Mouse (Mus musculus): ENCODE results near the gene Olfr312. TPM values are rescaled to one million over a fixed set of nuclear protein-coding genes. Genes with fewer than 3 reads are reported as not detected.

Olfr312 gene
- total and polyA plus RNA-seq, 3 experiments, result not detected

DNA sequence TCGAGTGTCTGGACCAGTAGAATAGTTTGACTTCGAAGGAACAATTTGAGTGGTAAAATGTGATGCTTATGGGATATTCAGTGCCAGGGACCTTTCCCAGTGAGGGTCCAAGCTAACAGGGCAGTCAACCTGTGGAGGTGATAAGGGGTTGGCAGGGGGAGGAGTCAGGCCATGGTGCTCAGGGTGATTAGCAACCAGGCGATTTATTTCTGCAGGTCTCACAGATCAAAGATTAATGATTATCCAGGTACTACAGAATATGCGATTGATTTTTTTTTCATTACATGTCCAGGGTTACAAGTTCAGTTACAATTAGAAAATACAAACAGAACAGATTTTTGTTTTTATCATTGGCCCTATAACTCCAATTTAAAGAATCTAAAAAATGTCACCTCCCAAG is 25.2 kb upstream of the Olfr312 start:
- Histone ChIP-seq H3K4me1 (ENCODE audit: control insufficient read depth in 1 of 2, insufficient read depth in 2 of 2, low read length in 2 of 2) (no peaks in the 10 kb centered on the region), H3K79me2 (ENCODE audit: control insufficient read depth, insufficient read depth, low read length, poor library complexity) (no peaks in the 10 kb centered on the region), H3K4me3 (ENCODE audit: control insufficient read depth in 1 of 2, insufficient read depth in 1 of 2, low read depth in 2 of 2, low read length in 2 of 2) (no peak overlapping the region), H3K36me3 (ENCODE audit: control insufficient read depth in 1 of 2, insufficient read depth in 2 of 2, low read length in 2 of 2) (no peaks in the 10 kb centered on the region), H3K9me3 (replicated peaks; ENCODE audit: insufficient read depth, low read length) (no peaks in the 10 kb centered on the region), H3K27me3 (ENCODE audit: control insufficient read depth in 1 of 2, insufficient read depth in 2 of 2, low read length in 2 of 2) (peaks cover 1 to 9% of the 10 kb centered on the region in 2 experiments; a peak in 3 of 4 replicates), H3K9ac (ENCODE audit: control insufficient read depth, low read depth, low read length, poor library complexity, severe bottlenecking) (no peak overlapping the region), H3K27ac (ENCODE audit: control insufficient read depth, low read depth, low read length) (no peak overlapping the region)
- DNase-seq (ENCODE audit: low read depth, low spot score), result no peak
- no peak for TF ChIP-seq CHD2 (IDR thresholded peaks at IDR 0.05; ENCODE audit: low read length)
- no peak for TF ChIP-seq ELF1 (IDR thresholded peaks at IDR 0.05; ENCODE audit: low read depth, low read length)
- no peak for TF ChIP-seq MXI1 (IDR thresholded peaks at IDR 0.05; ENCODE audit: low read depth, low read length)
- TF ChIP-seq ZKSCAN1 (IDR thresholded peaks at IDR 0.05; ENCODE audit: low read depth, low read length), result no peak
- TF ChIP-seq SIN3A (IDR thresholded peaks at IDR 0.05; ENCODE audit: low read length), result no peak
- TF ChIP-seq MYB (IDR thresholded peaks at IDR 0.05; ENCODE audit: low read depth, low read length), result no peak
- no peak for TF ChIP-seq GABPA (IDR thresholded peaks at IDR 0.05; ENCODE audit: low read depth, low read length)
- TF ChIP-seq ETS1 (IDR thresholded peaks at IDR 0.05; ENCODE audit: low read depth, low read length), result no peak
- no peak for TF ChIP-seq ZC3H11A (IDR thresholded peaks at IDR 0.05; ENCODE audit: low read depth, low read length)
- TF ChIP-seq GATA1 (IDR thresholded peaks at IDR 0.05; ENCODE audit: low read depth, low read length), result no peak
- no peak for TF ChIP-seq JUND (IDR thresholded peaks at IDR 0.05; ENCODE audit: low read depth, low read length)
- TF ChIP-seq HCFC1 (IDR thresholded peaks at IDR 0.05; ENCODE audit: low read depth, low read length), result no peak

DNA sequence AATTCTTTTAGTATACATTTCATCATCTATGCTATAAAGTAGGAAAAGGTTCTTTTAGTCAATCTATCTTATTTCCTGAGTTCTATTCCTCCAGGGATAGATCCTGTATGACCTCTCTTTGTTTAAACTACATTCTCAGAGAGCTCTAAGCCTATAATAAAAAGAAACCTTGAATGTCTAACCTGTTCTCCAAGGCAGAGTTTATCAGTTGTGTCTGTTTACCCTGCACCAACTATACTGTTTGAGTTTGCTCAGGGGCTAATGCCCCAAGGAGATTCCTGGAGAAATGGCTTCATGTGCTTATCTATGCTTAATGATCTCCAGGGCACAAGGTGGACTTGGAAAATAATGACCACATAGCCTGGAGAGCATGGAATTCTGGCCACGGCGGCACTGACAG is 24.6 kb upstream of the Olfr312 start:
- H3K4me3 ChIP-seq (ENCODE audit: control insufficient read depth in 1 of 2, insufficient read depth in 1 of 2, low read depth in 2 of 2, low read length in 2 of 2), result no peak overlapping the region
- H3K9ac ChIP-seq (ENCODE audit: control insufficient read depth, low read depth, low read length, poor library complexity, severe bottlenecking), result no peak overlapping the region
- H3K79me2 ChIP-seq (ENCODE audit: control insufficient read depth, insufficient read depth, low read length, poor library complexity), result no peaks in the 10 kb centered on the region

More for the DNA sequence above, 24.6 kb upstream of the Olfr312 start:
- H3K36me3 ChIP-seq (ENCODE audit: control insufficient read depth in 1 of 2, insufficient read depth in 2 of 2, low read length in 2 of 2), result no peaks in the 10 kb centered on the region
- no peak for DNase-seq (ENCODE audit: low read depth, low spot score)
- H3K9me3 ChIP-seq (replicated peaks; ENCODE audit: insufficient read depth, low read length), result no peaks in the 10 kb centered on the region
- H3K4me1 ChIP-seq (ENCODE audit: control insufficient read depth in 1 of 2, insufficient read depth in 2 of 2, low read length in 2 of 2), result no peaks in the 10 kb centered on the region
- no peak for TF ChIP-seq ZKSCAN1 (IDR thresholded peaks at IDR 0.05; ENCODE audit: low read depth, low read length)
- no peak for TF ChIP-seq MAX (IDR thresholded peaks at IDR 0.05; ENCODE audit: low read length)
- TF ChIP-seq MEF2A (IDR thresholded peaks at IDR 0.05; ENCODE audit: extremely low read depth, insufficient replicate concordance, low read depth, low read length, poor library complexity, severe bottlenecking), result no peak
- TF ChIP-seq SIN3A (IDR thresholded peaks at IDR 0.05; ENCODE audit: low read length), result no peak
- TF ChIP-seq CTCF (IDR thresholded peaks at IDR 0.05 in 2 of 3, conservative IDR thresholded peaks at IDR 0.05 in 1 of 3; ENCODE audit: control insufficient read depth in 1 of 3, insufficient read depth in 1 of 3, low read depth in 2 of 3, low read length in 3 of 3, poor library complexity in 1 of 3, severe bottlenecking in 1 of 3), result no peak
- TF ChIP-seq USF2 (IDR thresholded peaks at IDR 0.05; ENCODE audit: borderline replicate concordance in 1 of 2, insufficient read depth in 1 of 2, low read depth in 1 of 2, low read length in 2 of 2), result no peak
- TF ChIP-seq MAFK (IDR thresholded peaks at IDR 0.05; ENCODE audit: borderline replicate concordance, low read depth, low read length), result no peak
- no peak for TF ChIP-seq UBTF (IDR thresholded peaks at IDR 0.05; ENCODE audit: borderline replicate concordance, insufficient read depth, low read depth, low read length)
- no peak for TF ChIP-seq BHLHE40 (IDR thresholded peaks at IDR 0.05; ENCODE audit: borderline replicate concordance, low read depth, low read length)
- no peak for TF ChIP-seq ELF1 (IDR thresholded peaks at IDR 0.05; ENCODE audit: low read depth, low read length)
- peaks cover 0 to 10% of the 10 kb centered on the region in 2 experiments for H3K27me3 ChIP-seq (ENCODE audit: control insufficient read depth in 1 of 2, insufficient read depth in 2 of 2, low read length in 2 of 2)
- H3K27ac ChIP-seq (ENCODE audit: control insufficient read depth, low read depth, low read length), result no peak overlapping the region
